Mouse (Mus musculus) hindbrain, embryonic 10.5 days (tissue): Measurements from ENCODE around the gene Xpo5. TPM values are rescaled to one million over a fixed set of nuclear protein-coding genes. Genes with fewer than 3 reads are reported as not detected.
A peak's percentile ranks its signal among the peaks of the same experiment; 100 is the strongest.

Experiments
- DNase-seq: peaks from one replicate; pipeline ENCODE4 v3.0.0-alpha.2; 2017; ENCODE audit warnings: low spot score
- H3K27ac ChIP-seq: fragments of 300-500 bp; sonication (generic); 2 replicates; pipeline ENCODE4 v1.5.1; 2016; ENCODE audit warnings: mild to moderate bottlenecking, moderate library complexity
- H3K27me3 ChIP-seq: fragments of 300-500 bp; sonication (generic); 2 replicates; pipeline ENCODE4 v1.6.1; 2016; ENCODE audit warnings: mild to moderate bottlenecking; ENCODE audit not compliant: poor library complexity, insufficient read depth, severe bottlenecking
- H3K36me3 ChIP-seq: fragments of 300-500 bp; sonication (generic); 2 replicates; pipeline ENCODE4 v1.6.1; 2016; ENCODE audit warnings: mild to moderate bottlenecking, moderate library complexity
- H3K4me1 ChIP-seq: fragments of 300-500 bp; sonication (generic); replicated peaks from 2 replicates; pipeline ENCODE4 v1.6.1; 2016; ENCODE audit warnings: mild to moderate bottlenecking
- H3K4me3 ChIP-seq: fragments of 300-500 bp; sonication (generic); 2 replicates; pipeline ENCODE4 v1.5.1; 2016; ENCODE audit warnings: mild to moderate bottlenecking, moderate library complexity
- H3K9me3 ChIP-seq: fragments of 300-500 bp; sonication (generic); 2 replicates; pipeline ENCODE4 v1.6.1; 2016; ENCODE audit warnings: mild to moderate bottlenecking, moderate library complexity
- WGBS: fragments of 180-500 bp; shearing (Covaris S2); methylation state at CpG from one replicate; pipeline ENCODE4 v1.1.7; 2016; 5-methylcytosine and 5-hydroxymethylcytosine counted together
- microRNA counts: library from miRNA; unstranded; fragments of <30 nt; microRNA quantifications from one replicate; lab custom pipeline; 2017
- polyA plus RNA-seq: library from polyadenylated mRNA; unstranded; fragments of >200 nt; fragmentation: Nextera tagmentation; extraction: Ambion mirVana; gene quantifications from 2 replicates; pipeline ENCODE4 v1.2.1, GENCODE M21; 2016

The Xpo5 gene
- polyA plus RNA-seq, 1 experiment from 2014 or later, result 59.2 TPM

- DNase-seq, result no peak
- Histone ChIP-seq H3K4me1 (peaks cover 58% of the 10 kb centered on the region), H3K4me3 (peak overlapping the region; percentile 86), H3K27me3 (0 out of 2 replicates have a peak, but pooled peaks cover 3% of the 10 kb centered on the region), H3K36me3 (peaks cover 28% of the 10 kb centered on the region), H3K27ac (peak overlapping the region; percentile 90), H3K9me3 (no peaks in the 10 kb centered on the region)
- WGBS, result 23% methylated on average over 9 of the region's 9 CpGs
Measured at GRCm38 (mm10) chr17:46283140-46283539, 80.6 kb downstream of the Xpo5 start.

- no peak for DNase-seq
- 89% methylated on average over 8 of the region's 8 CpGs for WGBS
- Histone ChIP-seq H3K9me3 (no peaks in the 10 kb centered on the region), H3K27ac (peak overlapping the region; percentile 18; the same call in 1 of the 2 replicates), H3K4me1 (peaks cover 55% of the 10 kb centered on the region), H3K27me3 (0 out of 2 replicates have a peak, but pooled peaks cover 3% of the 10 kb centered on the region), H3K36me3 (peaks cover 20% of the 10 kb centered on the region), H3K4me3 (no peak overlapping the region)
Measured at GRCm38 (mm10) chr17:46283911-46284310, 81.3 kb downstream of the Xpo5 start.

DNA sequence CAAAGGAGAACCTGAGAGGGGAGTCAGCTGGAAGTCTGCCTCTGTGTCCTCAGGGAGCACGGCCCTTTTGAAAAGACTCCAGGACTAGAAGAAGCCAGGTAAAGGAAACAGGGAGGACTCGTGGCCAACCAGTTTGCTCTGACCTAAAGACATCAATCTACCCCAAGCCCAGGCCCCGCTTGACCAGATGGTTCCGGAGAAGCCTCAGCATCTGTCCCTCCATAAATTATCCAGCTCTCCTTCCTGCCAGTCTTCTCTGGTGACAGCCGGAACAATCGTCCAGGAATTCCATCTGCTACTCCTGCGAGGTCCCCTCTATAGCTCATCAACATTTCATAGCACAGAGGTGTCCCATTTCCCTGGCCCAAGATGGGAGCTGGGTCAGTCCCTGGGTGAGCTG, 82.1 kb downstream of the Xpo5 start:
- 49% methylated on average over 7 of the region's 7 CpGs for WGBS
- H3K36me3 ChIP-seq, result peaks cover 13% of the 10 kb centered on the region
- DNase-seq, result peak; percentile 45

GRCm38 (mm10) chr17:46285407-46285806, 82.8 kb downstream of the Xpo5 start:
- H3K27me3 ChIP-seq, result 0 out of 2 replicates have a peak, but pooled peaks cover 3% of the 10 kb centered on the region
- no peaks in the 10 kb centered on the region for H3K9me3 ChIP-seq
- peaks cover 5% of the 10 kb centered on the region for H3K36me3 ChIP-seq
- no peak overlapping the region for H3K4me3 ChIP-seq
- peaks cover 55% of the 10 kb centered on the region for H3K4me1 ChIP-seq
- 78% methylated on average over 6 of the region's 6 CpGs for WGBS
- H3K27ac ChIP-seq, result no peak overlapping the region
- no peak for DNase-seq

More for the DNA sequence above, 82.1 kb downstream of the Xpo5 start:
- no peaks in the 10 kb centered on the region for H3K9me3 ChIP-seq
- H3K4me3 ChIP-seq, result no peak overlapping the region
- peak overlapping the region; percentile 35; the same call in 1 of the 2 replicates for H3K27ac ChIP-seq
- H3K4me1 ChIP-seq, result peaks cover 55% of the 10 kb centered on the region
- 0 out of 2 replicates have a peak, but pooled peaks cover 3% of the 10 kb centered on the region for H3K27me3 ChIP-seq

DNA sequence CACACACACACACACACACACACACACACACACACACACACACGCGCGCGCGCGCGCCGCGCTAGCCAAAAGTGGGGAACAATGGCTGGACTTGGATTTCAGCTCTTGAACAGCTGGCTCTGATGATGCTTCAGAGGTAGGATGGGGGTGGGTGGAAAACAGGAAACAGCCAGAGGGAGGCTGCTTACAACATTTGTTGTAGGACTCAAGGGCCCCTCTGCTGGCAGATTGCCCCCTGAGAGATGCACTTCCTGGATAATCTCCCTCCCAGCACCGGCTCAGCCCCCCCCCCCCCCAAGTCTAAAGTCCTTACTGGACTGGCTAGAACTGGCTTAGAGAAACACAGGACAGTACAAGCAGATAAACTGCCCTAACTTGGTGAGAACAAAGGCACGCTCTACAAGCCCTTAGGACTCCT, 85.1 kb downstream of the Xpo5 start:
- no peaks in the 10 kb centered on the region for H3K9me3 ChIP-seq
- H3K4me3 ChIP-seq, result no peak overlapping the region
- peaks cover 7% of the 10 kb centered on the region; the same call in 1 of the 2 replicates for H3K27me3 ChIP-seq
- H3K4me1 ChIP-seq, result peaks cover 36% of the 10 kb centered on the region
- H3K36me3 ChIP-seq, result no peaks in the 10 kb centered on the region
- 68% methylated on average over 11 of the region's 11 CpGs for WGBS
- peak overlapping the region; percentile 66 for H3K27ac ChIP-seq
- peak; percentile 27 for DNase-seq

MicroRNAs encoded within 50 kb of the gene (microRNA counts, 519-probe panel; counts per million panel counts)
- 1,255 counts per million, percentile 77 among the panel's probes with 10 or more counts for microRNA mmu-miR-693-3p (lab: Ali Mortazavi, UCI)
- 1,255 counts per million, percentile 77 among the panel's probes with 10 or more counts for microRNA mmu-miR-693-5p (lab: Ali Mortazavi, UCI)

Other genes with a start within 250 kb of the Xpo5 start
- gene Vegfa, start 170.4 kb upstream of the Xpo5 start, polyA plus RNA-seq, result 2.0 TPM in 2 replicates
- gene Mrps18a, start 91.8 kb upstream of the Xpo5 start, polyA plus RNA-seq, result 148 and 151 TPM in 2 replicates
- 14.5 and 20.5 TPM in 2 replicates for gene Rsph9, start 58.6 kb upstream of the Xpo5 start, polyA plus RNA-seq
- gene Mad2l1bp, start 49.2 kb upstream of the Xpo5 start, polyA plus RNA-seq, result 38.7 and 38.9 TPM in 2 replicates
- 32.6 and 37.8 TPM in 2 replicates for gene Gtpbp2, start 41.8 kb upstream of the Xpo5 start, polyA plus RNA-seq
- 13.0 and 13.1 TPM in 2 replicates for gene Polh, start 137 bp upstream of the Xpo5 start, polyA plus RNA-seq
- 107 and 135 TPM in 2 replicates for gene Polr1c, start 45.3 kb downstream of the Xpo5 start, polyA plus RNA-seq
- gene Yipf3, start 45.3 kb downstream of the Xpo5 start, polyA plus RNA-seq, result 73.1 and 85.0 TPM in 2 replicates
- gene Lrrc73, start 50.7 kb downstream of the Xpo5 start, polyA plus RNA-seq, result 2.0 and 3.8 TPM in 2 replicates
- gene Tjap1, start 80.2 kb downstream of the Xpo5 start, polyA plus RNA-seq, result 60.1 and 67.3 TPM in 2 replicates
- gene Dlk2, start 94.6 kb downstream of the Xpo5 start, polyA plus RNA-seq, result 1.4 and 1.5 TPM in 2 replicates
- 6.6 and 7.6 TPM in 2 replicates for gene Abcc10, start 125.6 kb downstream of the Xpo5 start, polyA plus RNA-seq
- 10.5 and 12.6 TPM in 2 replicates for gene Zfp318, start 180.9 kb downstream of the Xpo5 start, polyA plus RNA-seq
- 0.50 and 0.64 TPM in 2 replicates for gene Crip3, start 226.1 kb downstream of the Xpo5 start, polyA plus RNA-seq
- not detected in 2 replicates for gene Slc22a7, start 235.7 kb downstream of the Xpo5 start, polyA plus RNA-seq